Mouse (Mus musculus): ENCODE data around the gene Ivd. TPM values are rescaled to one million over a fixed set of nuclear protein-coding genes. Genes with fewer than 3 reads are reported as not detected.

Ivd gene
- polyA plus RNA-seq, 1 experiment, result 19.9 TPM

GRCm38 (mm10) chr2:118906118-118906492 lies 44.4 kb downstream of the Ivd start:
- H3K27ac ChIP-seq (ENCODE audit: control insufficient read depth, insufficient read depth, low read depth, low read length, poor library complexity), result no peak overlapping the region
- TF ChIP-seq POLR2A (IDR thresholded peaks at IDR 0.05; ENCODE audit: borderline replicate concordance, control insufficient read depth, low read depth, low read length) (no peak), CTCF (IDR thresholded peaks at IDR 0.05; ENCODE audit: control insufficient read depth, insufficient read depth, low read length) (no peak)
- 84% methylated on average over 5 of the region's 5 CpGs for WGBS
- H3K4me3 ChIP-seq (replicated peaks; ENCODE audit: control insufficient read depth, low read depth, low read length), result no peak overlapping the region
- peaks cover 7% of the 10 kb centered on the region for H3K4me1 ChIP-seq (ENCODE audit: control insufficient read depth, insufficient read depth, low read length)

- Histone ChIP-seq H3K4me3 (replicated peaks; ENCODE audit: control insufficient read depth, low read depth, low read length) (no peak overlapping the region), H3K27ac (ENCODE audit: control insufficient read depth, insufficient read depth, low read depth, low read length, poor library complexity) (no peak overlapping the region), H3K4me1 (ENCODE audit: control insufficient read depth, insufficient read depth, low read length) (peaks cover 7% of the 10 kb centered on the region)
- TF ChIP-seq CTCF (IDR thresholded peaks at IDR 0.05; ENCODE audit: control insufficient read depth, insufficient read depth, low read length) (no peak), POLR2A (IDR thresholded peaks at IDR 0.05; ENCODE audit: borderline replicate concordance, control insufficient read depth, low read depth, low read length) (no peak)
- WGBS, result 75% methylated on average over 3 of the region's 3 CpGs
Measured at GRCm38 (mm10) chr2:118907781-118908180, 46.0 kb downstream of the Ivd start.

GRCm38 (mm10) chr2:118909151-118909550 lies 47.4 kb downstream of the Ivd start:
- TF ChIP-seq CTCF (IDR thresholded peaks at IDR 0.05; ENCODE audit: control insufficient read depth, insufficient read depth, low read length), result no peak
- no peak for TF ChIP-seq POLR2A (IDR thresholded peaks at IDR 0.05; ENCODE audit: borderline replicate concordance, control insufficient read depth, low read depth, low read length)
- H3K4me3 ChIP-seq (replicated peaks; ENCODE audit: control insufficient read depth, low read depth, low read length), result no peak overlapping the region
- no peak overlapping the region for H3K27ac ChIP-seq (ENCODE audit: control insufficient read depth, insufficient read depth, low read depth, low read length, poor library complexity)
- 79% methylated on average over 1 of the region's 1 CpGs for WGBS
- peaks cover 7% of the 10 kb centered on the region for H3K4me1 ChIP-seq (ENCODE audit: control insufficient read depth, insufficient read depth, low read length)

- WGBS, result 70% methylated on average over 7 of the region's 7 CpGs
- TF ChIP-seq CTCF (IDR thresholded peaks at IDR 0.05; ENCODE audit: control insufficient read depth, insufficient read depth, low read length) (no peak), POLR2A (IDR thresholded peaks at IDR 0.05; ENCODE audit: borderline replicate concordance, control insufficient read depth, low read depth, low read length) (no peak)
- Histone ChIP-seq H3K4me1 (ENCODE audit: control insufficient read depth, insufficient read depth, low read length) (peaks cover 5% of the 10 kb centered on the region), H3K27ac (ENCODE audit: control insufficient read depth, insufficient read depth, low read depth, low read length, poor library complexity) (no peak overlapping the region), H3K4me3 (replicated peaks; ENCODE audit: control insufficient read depth, low read depth, low read length) (no peak overlapping the region)
Measured at GRCm38 (mm10) chr2:118910605-118911278, 49.0 kb downstream of the Ivd start.

- WGBS, result 85% methylated on average over 8 of the region's 8 CpGs
- Histone ChIP-seq H3K27ac (ENCODE audit: control insufficient read depth, insufficient read depth, low read depth, low read length, poor library complexity) (no peak overlapping the region), H3K4me1 (ENCODE audit: control insufficient read depth, insufficient read depth, low read length) (peaks cover 3% of the 10 kb centered on the region), H3K4me3 (replicated peaks; ENCODE audit: control insufficient read depth, low read depth, low read length) (no peak overlapping the region)
- no peak for TF ChIP-seq CTCF (IDR thresholded peaks at IDR 0.05; ENCODE audit: control insufficient read depth, insufficient read depth, low read length)
- no peak for TF ChIP-seq POLR2A (IDR thresholded peaks at IDR 0.05; ENCODE audit: borderline replicate concordance, control insufficient read depth, low read depth, low read length)
Measured at GRCm38 (mm10) chr2:118912706-118913105, 51.0 kb downstream of the Ivd start.

- Histone ChIP-seq H3K4me3 (replicated peaks; ENCODE audit: control insufficient read depth, low read depth, low read length) (no peak overlapping the region), H3K27ac (ENCODE audit: control insufficient read depth, insufficient read depth, low read depth, low read length, poor library complexity) (no peak overlapping the region), H3K4me1 (ENCODE audit: control insufficient read depth, insufficient read depth, low read length) (peaks cover 3% of the 10 kb centered on the region)
- 78% methylated on average over 11 of the region's 11 CpGs for WGBS
- TF ChIP-seq POLR2A (IDR thresholded peaks at IDR 0.05; ENCODE audit: borderline replicate concordance, control insufficient read depth, low read depth, low read length) (no peak), CTCF (IDR thresholded peaks at IDR 0.05; ENCODE audit: control insufficient read depth, insufficient read depth, low read length) (no peak)
Measured at GRCm38 (mm10) chr2:118913551-118914276, 52.0 kb downstream of the Ivd start.

- Histone ChIP-seq H3K4me3 (replicated peaks; ENCODE audit: control insufficient read depth, low read depth, low read length) (no peak overlapping the region), H3K4me1 (ENCODE audit: control insufficient read depth, insufficient read depth, low read length) (peaks cover 3% of the 10 kb centered on the region), H3K27ac (ENCODE audit: control insufficient read depth, insufficient read depth, low read depth, low read length, poor library complexity) (no peak overlapping the region)
- WGBS, result 76% methylated on average over 8 of the region's 8 CpGs
- no peak for TF ChIP-seq CTCF (IDR thresholded peaks at IDR 0.05; ENCODE audit: control insufficient read depth, insufficient read depth, low read length)
- TF ChIP-seq POLR2A (IDR thresholded peaks at IDR 0.05; ENCODE audit: borderline replicate concordance, control insufficient read depth, low read depth, low read length), result no peak
Measured at GRCm38 (mm10) chr2:118914685-118915084, 52.9 kb downstream of the Ivd start.

- Histone ChIP-seq H3K27ac (ENCODE audit: control insufficient read depth, insufficient read depth, low read depth, low read length, poor library complexity) (no peak overlapping the region), H3K4me1 (ENCODE audit: control insufficient read depth, insufficient read depth, low read length) (no peaks in the 10 kb centered on the region; the same call in 1 of the 2 replicates), H3K4me3 (replicated peaks; ENCODE audit: control insufficient read depth, low read depth, low read length) (no peak overlapping the region)
- 93% methylated on average over 17 of the region's 17 CpGs for WGBS
- TF ChIP-seq CTCF (IDR thresholded peaks at IDR 0.05; ENCODE audit: control insufficient read depth, insufficient read depth, low read length) (no peak), POLR2A (IDR thresholded peaks at IDR 0.05; ENCODE audit: borderline replicate concordance, control insufficient read depth, low read depth, low read length) (no peak)
Measured at GRCm38 (mm10) chr2:118916436-118916835, 54.7 kb downstream of the Ivd start.
